Mouse (Mus musculus): ENCODE measurements at regions not wholly inside any gene's neighbourhood (a gene's known extent, or its start where the extent isn't known, plus 50 kb on each side); places are given as distances from the start of the nearest gene placed in this dataset.

DNA sequence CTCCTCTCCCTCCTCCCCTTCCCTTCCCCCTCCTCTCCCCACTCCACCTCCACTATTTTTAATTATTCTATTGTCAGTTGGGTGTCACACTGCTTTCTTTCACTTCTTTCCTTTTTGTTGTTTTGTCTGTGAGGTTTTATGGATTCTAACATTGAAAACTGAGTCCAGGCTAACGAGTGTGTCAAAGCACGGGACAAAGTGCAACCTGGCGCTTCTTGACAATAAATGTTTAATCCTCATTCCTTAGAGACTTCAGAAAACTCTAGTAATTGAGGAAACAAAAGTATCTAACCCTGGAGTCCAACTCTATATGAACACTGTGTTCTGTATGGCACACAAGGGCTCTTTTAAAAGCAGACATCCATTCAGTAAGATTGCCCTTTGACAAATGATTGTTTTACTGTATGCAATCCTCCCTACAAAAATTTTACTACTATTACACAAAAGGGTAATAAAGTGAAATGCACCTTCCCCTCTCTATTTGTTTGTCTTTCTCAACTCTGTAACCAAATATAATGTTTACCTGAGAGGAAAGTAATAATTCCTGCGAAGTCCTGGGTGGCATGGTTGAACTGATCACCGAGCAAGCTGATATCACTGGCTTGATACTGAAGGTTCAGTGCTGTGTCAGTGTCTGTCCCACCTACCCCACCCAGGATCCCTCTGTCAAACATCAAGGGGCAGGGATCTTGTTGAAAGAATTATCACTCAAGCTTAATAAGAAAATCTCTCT is 334.1 kb downstream of the Ppargc1a start:
- H3K4me3 ChIP-seq: no peak overlapping the region
- H3K36me3 ChIP-seq: no peaks in the 10 kb centered on the region
- H3K27me3 ChIP-seq (replicated peaks): no peaks in the 10 kb centered on the region
- no peak overlapping the region for H3K9ac ChIP-seq
- H3K9me3 ChIP-seq (replicated peaks): no peaks in the 10 kb centered on the region
- ATAC-seq (ENCODE audit: insufficient number of reproducible peaks, low FRiP score): no peak
- 71% methylated on average over 5 of the region's 5 CpGs for WGBS
- no peak overlapping the region for H3K4me2 ChIP-seq
- 0 out of 2 replicates have a peak, but pooled peaks cover 4% of the 10 kb centered on the region for H3K4me1 ChIP-seq (replicated peaks)
- H3K27ac ChIP-seq (ENCODE audit: poor library complexity, severe bottlenecking): no peak overlapping the region

DNA sequence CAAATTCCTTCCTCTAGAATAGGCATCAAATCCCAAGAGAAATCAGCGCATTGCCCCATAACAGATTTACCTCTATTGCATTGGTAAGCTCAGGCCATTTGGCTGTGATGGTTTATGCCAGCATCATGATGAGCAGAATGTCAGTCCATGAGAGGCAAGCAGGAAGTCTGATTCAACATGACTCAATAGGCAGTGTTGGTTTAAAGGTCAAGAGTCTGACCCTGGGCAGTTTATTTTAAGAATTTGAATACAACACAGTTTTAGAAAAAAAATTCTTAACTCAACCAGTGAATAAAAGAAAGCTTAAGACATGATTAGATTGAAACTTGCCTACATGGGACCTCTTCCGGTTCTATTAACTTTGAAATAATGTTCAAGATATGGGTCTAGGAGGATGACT is 337.7 kb downstream of the Ppargc1a start:
- no peaks in the 10 kb centered on the region for H3K9me3 ChIP-seq (replicated peaks)
- 0 out of 2 replicates have a peak, but pooled peaks cover 4% of the 10 kb centered on the region for H3K4me1 ChIP-seq (replicated peaks)
- ATAC-seq (ENCODE audit: insufficient number of reproducible peaks, low FRiP score): no peak
- no peak overlapping the region for H3K4me2 ChIP-seq
- H3K9ac ChIP-seq: no peak overlapping the region
- H3K27me3 ChIP-seq (replicated peaks): no peaks in the 10 kb centered on the region
- WGBS: 81% methylated on average over 2 of the region's 2 CpGs
- no peak overlapping the region for H3K27ac ChIP-seq (ENCODE audit: poor library complexity, severe bottlenecking)
- no peaks in the 10 kb centered on the region for H3K36me3 ChIP-seq
- no peak overlapping the region for H3K4me3 ChIP-seq

DNA sequence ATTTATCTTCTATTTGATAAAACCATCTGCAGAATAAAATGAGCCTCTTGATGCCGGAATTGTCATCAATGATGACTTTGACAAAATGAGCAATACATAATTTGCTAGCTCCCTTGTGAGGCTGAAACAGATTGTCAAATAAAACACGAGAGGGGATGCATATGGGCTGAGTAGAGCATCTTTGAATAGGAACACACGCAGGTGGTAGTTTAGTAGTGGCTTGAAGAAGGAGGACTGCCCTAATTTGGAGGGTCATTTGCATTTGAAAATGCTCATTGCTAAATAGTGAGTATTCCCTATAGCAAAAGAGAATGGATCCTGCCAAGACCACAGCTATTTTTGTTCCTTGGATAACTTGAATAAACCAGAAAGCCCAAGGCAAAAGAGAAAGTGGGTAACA is 339.5 kb downstream of the Ppargc1a start:
- no peak for ATAC-seq (ENCODE audit: insufficient number of reproducible peaks, low FRiP score)
- no peaks in the 10 kb centered on the region for H3K36me3 ChIP-seq
- H3K27me3 ChIP-seq (replicated peaks): no peaks in the 10 kb centered on the region
- H3K9me3 ChIP-seq (replicated peaks): no peaks in the 10 kb centered on the region
- no peak overlapping the region for H3K9ac ChIP-seq
- no peak overlapping the region for H3K27ac ChIP-seq (ENCODE audit: poor library complexity, severe bottlenecking)
- 0 out of 2 replicates have a peak, but pooled peaks cover 4% of the 10 kb centered on the region for H3K4me1 ChIP-seq (replicated peaks)
- H3K4me3 ChIP-seq: no peak overlapping the region
- H3K4me2 ChIP-seq: no peak overlapping the region
- 78% methylated on average over 3 of the region's 3 CpGs for WGBS

DNA sequence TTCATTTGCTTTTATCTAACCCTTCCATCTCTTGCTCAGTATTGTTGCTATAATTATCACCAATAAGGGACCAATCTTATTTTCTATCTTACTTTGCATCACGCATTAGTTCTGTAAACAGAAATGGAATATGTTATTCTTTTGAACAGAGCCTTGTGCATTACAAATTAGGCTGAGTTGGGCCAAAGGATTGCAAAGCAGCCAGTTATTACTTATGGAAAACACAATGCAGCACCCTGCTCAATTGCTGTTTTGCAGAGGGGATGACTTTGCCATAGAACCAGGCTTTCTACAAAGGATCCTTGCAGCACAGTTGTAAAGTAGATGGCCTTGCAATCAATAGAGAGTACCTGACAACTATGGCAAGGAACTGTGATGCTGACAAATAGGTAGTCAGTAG is 364.3 kb downstream of the Ppargc1a start:
- 81% methylated on average over 1 of the region's 1 CpGs for WGBS
- Histone ChIP-seq H3K27ac (ENCODE audit: poor library complexity, severe bottlenecking) (no peak overlapping the region), H3K27me3 (replicated peaks) (no peaks in the 10 kb centered on the region), H3K4me3 (no peak overlapping the region), H3K4me1 (replicated peaks) (no peaks in the 10 kb centered on the region), H3K9me3 (replicated peaks) (no peaks in the 10 kb centered on the region), H3K4me2 (no peak overlapping the region), H3K9ac (no peak overlapping the region), H3K36me3 (no peaks in the 10 kb centered on the region)
- no peak for ATAC-seq (ENCODE audit: insufficient number of reproducible peaks, low FRiP score)

DNA sequence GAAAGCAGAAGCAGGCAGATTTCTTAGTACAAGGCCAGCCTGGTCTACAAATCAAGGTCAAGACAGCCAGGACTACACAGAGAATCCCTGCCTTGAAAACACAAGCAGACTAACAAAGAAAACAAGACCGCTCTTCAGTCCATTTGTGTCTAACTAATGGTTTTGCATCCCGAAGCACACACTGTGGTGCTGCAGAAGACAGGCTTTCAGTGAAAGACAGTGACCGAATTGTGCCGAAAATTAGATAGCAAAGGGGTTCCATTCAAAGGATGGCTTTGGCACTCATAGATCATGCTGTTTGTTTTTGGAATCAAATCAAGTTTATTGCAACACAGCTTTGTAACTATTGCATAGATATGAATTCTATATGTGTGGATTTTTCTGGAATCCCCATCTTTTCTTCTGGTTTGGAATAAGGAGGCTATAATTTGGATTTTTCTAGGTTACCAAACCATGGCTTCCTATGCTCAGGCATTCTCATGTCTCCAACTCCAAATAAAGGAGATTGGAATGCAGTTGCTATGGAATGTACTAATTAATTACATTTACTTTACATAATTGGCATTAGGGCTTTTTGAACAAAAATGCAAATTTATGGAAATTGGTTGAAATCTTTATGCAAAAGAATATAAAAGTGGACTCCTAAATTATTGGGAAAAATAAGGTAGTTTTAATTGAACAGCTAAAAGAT is 364.9 kb downstream of the Ppargc1a start:
- no peak for ATAC-seq (ENCODE audit: insufficient number of reproducible peaks, low FRiP score)
- H3K4me3 ChIP-seq: no peak overlapping the region
- no peaks in the 10 kb centered on the region for H3K9me3 ChIP-seq (replicated peaks)
- no peak overlapping the region for H3K27ac ChIP-seq (ENCODE audit: poor library complexity, severe bottlenecking)
- H3K4me1 ChIP-seq (replicated peaks): no peaks in the 10 kb centered on the region
- WGBS: 83% methylated on average over 4 of the region's 4 CpGs
- H3K9ac ChIP-seq: no peak overlapping the region
- H3K4me2 ChIP-seq: no peak overlapping the region
- H3K27me3 ChIP-seq (replicated peaks): no peaks in the 10 kb centered on the region
- no peaks in the 10 kb centered on the region for H3K36me3 ChIP-seq

DNA sequence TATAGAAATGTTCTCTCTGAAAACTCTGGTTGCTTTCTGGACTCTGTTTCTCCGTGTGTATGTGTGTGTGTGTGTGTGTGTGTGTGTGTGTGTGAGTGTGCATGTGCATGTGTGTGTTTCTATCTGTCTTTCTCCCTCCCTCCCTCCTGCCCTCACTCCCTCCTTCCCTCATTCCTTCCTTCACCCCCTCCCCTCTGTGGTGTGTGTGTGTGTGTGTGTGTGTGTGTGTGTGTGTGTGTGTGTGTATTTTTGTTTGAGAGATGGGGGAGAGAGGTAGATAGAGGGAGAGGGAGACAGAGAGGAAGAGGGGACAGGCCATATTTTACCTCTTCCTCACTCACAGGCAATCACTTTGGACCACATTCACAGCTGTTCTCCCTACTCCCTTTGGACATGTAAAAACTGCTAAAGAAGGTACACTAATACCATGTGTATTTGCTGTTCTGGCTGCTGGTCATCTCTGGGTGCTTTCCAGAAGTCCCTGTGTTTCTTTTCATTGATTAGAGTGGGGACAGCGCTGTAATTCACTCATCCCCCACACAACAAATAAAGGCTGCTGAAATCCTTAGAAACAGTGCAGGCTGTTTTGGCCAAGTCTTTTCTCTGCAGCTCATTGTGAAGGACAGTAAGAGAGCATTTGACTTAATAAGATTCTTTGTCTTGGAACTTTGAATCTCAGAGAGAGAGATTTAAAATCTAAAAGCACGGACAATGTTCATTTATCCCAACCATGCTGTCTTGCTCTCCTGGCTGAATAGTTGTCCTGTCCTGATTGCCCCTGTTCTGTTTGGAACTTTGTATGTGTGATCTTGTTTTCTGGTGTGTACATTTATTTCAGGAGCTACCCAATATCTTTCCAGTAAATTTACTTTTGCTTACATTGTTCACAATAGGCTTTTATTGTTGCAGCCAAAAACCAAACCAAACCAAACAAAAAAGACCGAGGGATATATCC is 370.9 kb downstream of the Ppargc1a start:
- no peaks in the 10 kb centered on the region for H3K27me3 ChIP-seq (replicated peaks)
- WGBS: 69% methylated on average over 4 of the region's 4 CpGs
- H3K4me1 ChIP-seq (replicated peaks): no peaks in the 10 kb centered on the region
- H3K4me3 ChIP-seq: no peak overlapping the region
- no peak overlapping the region for H3K9ac ChIP-seq
- no peak overlapping the region for H3K27ac ChIP-seq (ENCODE audit: poor library complexity, severe bottlenecking)
- no peak for ATAC-seq (ENCODE audit: insufficient number of reproducible peaks, low FRiP score)
- no peaks in the 10 kb centered on the region for H3K9me3 ChIP-seq (replicated peaks)
- H3K4me2 ChIP-seq: no peak overlapping the region
- H3K36me3 ChIP-seq: no peaks in the 10 kb centered on the region

DNA sequence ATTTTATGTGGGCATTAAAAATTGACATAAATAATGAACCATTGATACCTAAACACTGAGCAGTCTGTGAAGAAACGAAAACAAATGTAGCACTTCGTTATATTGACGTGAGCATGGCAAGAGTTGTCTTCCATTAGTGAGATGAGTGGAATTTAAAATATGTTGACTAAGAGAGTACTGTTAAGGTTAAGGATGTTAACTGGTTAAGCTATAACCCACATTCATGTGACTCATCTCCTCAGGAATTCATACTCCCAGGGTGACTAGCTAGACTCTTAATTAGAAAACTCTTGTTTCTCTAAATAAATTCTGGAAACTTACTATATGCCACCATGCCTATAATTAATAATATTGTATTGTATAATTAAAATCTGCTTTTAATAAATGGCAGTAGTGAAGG is 376.9 kb downstream of the Ppargc1a start:
- Histone ChIP-seq H3K27ac (ENCODE audit: poor library complexity, severe bottlenecking) (no peak overlapping the region), H3K4me3 (no peak overlapping the region), H3K4me1 (replicated peaks) (no peaks in the 10 kb centered on the region), H3K27me3 (replicated peaks) (no peaks in the 10 kb centered on the region), H3K4me2 (no peak overlapping the region), H3K9me3 (replicated peaks) (no peaks in the 10 kb centered on the region), H3K36me3 (no peaks in the 10 kb centered on the region), H3K9ac (no peak overlapping the region)
- ATAC-seq (ENCODE audit: insufficient number of reproducible peaks, low FRiP score): no peak
- WGBS: 70% methylated on average over 3 of the region's 3 CpGs

DNA sequence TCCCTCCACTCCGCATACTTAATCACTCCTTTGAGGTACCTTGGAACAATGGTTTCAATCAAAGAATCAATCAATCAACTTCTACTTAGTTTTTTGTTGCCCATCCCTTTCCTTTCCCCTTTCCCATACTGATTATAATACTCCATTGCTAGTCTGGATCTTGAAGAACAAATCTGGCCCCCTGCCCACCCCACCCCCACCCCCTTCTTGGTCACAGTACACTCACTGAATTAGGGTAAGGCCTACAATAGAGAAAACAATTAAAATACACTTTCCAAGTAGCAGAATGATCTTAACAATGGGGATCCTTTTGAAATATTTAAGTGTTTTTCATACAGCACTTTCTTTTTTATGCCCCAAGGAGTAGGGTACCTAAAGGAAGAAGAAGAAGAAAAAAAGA is 397.7 kb downstream of the Ppargc1a start:
- no peak overlapping the region for H3K27ac ChIP-seq (ENCODE audit: poor library complexity, severe bottlenecking)
- no peak for ATAC-seq (ENCODE audit: insufficient number of reproducible peaks, low FRiP score)
- H3K9ac ChIP-seq: no peak overlapping the region
- 0 out of 2 replicates have a peak, but pooled peaks cover 4% of the 10 kb centered on the region for H3K4me1 ChIP-seq (replicated peaks)
- 85% methylated on average over 1 of the region's 1 CpGs for WGBS
- H3K9me3 ChIP-seq (replicated peaks): no peaks in the 10 kb centered on the region
- no peak overlapping the region for H3K4me2 ChIP-seq
- H3K27me3 ChIP-seq (replicated peaks): no peaks in the 10 kb centered on the region
- no peak overlapping the region for H3K4me3 ChIP-seq
- H3K36me3 ChIP-seq: no peaks in the 10 kb centered on the region

DNA sequence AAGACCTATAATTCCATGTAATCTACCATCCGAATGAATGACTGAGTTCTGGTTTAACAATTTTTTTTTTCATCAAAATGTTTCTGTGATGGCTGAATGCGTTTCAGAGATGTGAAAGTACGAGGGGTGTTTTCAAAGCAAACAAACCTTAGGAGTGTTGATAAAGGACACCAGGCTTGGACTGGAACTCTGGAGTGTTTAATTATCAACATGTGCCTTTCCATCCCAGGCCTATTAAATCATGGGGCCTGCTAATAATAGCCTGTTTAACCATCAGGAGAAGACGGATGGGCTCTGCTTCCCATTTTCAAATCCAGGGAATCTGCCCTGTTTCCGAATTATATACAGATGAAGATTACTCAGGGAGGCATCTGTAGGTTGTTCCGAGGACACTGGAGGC is 399.3 kb downstream of the Ppargc1a start:
- H3K27ac ChIP-seq (ENCODE audit: poor library complexity, severe bottlenecking): no peak overlapping the region
- H3K36me3 ChIP-seq: no peaks in the 10 kb centered on the region
- no peak overlapping the region for H3K4me2 ChIP-seq
- H3K27me3 ChIP-seq (replicated peaks): no peaks in the 10 kb centered on the region
- H3K9me3 ChIP-seq (replicated peaks): no peaks in the 10 kb centered on the region
- no peak overlapping the region for H3K4me3 ChIP-seq
- ATAC-seq (ENCODE audit: insufficient number of reproducible peaks, low FRiP score): no peak
- H3K4me1 ChIP-seq (replicated peaks): 0 out of 2 replicates have a peak, but pooled peaks cover 4% of the 10 kb centered on the region
- no peak overlapping the region for H3K9ac ChIP-seq
- 45% methylated on average over 6 of the region's 6 CpGs for WGBS

DNA sequence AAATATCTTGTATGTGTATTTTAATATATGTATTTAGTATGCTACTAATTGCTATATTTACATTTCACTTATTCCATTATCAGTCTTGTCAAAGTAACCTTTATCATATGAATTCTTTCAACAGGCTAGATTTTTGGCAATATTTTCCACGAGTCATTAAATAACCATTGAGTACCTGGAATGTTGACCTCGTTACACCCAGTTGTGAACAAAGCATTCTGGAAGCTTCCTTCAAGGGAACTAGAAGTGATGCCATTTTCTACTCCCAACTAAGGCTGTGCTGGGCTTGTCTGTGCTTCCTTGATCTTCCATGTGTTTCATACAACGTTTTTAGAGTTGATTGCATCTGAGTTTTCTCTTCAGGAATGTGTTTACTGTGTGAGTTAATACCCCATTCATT is 410.6 kb downstream of the Ppargc1a start:
- no peaks in the 10 kb centered on the region for H3K9me3 ChIP-seq (replicated peaks)
- H3K27me3 ChIP-seq (replicated peaks): no peaks in the 10 kb centered on the region
- no peaks in the 10 kb centered on the region for H3K36me3 ChIP-seq
- ATAC-seq (ENCODE audit: insufficient number of reproducible peaks, low FRiP score): no peak
- H3K9ac ChIP-seq: no peak overlapping the region
- H3K27ac ChIP-seq (ENCODE audit: poor library complexity, severe bottlenecking): no peak overlapping the region
- H3K4me1 ChIP-seq (replicated peaks): no peaks in the 10 kb centered on the region
- no peak overlapping the region for H3K4me2 ChIP-seq
- H3K4me3 ChIP-seq: no peak overlapping the region
- 54% methylated on average over 3 of the region's 3 CpGs for WGBS

DNA sequence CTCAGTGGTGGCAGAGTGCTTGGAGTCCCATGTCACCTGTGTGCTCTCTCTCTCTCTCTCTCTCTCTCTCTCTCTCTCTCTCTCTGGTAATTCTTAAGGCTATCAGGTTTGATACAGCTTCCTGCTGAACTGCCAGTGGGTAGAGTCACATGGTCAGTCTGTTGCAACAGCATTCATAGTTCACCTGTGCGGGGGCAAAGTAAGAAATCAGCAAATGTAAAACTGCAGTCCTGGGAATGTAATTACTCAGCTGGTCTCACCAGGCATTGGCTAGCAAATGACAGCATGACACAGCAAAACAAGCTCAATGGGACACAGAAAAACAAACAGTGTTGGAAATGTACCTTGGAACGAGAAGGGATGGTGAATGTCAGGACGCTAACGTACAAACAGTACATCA is 422.7 kb downstream of the Ppargc1a start:
- Histone ChIP-seq H3K36me3 (no peaks in the 10 kb centered on the region), H3K4me3 (no peak overlapping the region), H3K9ac (no peak overlapping the region), H3K27me3 (replicated peaks) (no peaks in the 10 kb centered on the region), H3K4me1 (replicated peaks) (no peaks in the 10 kb centered on the region), H3K9me3 (replicated peaks) (no peaks in the 10 kb centered on the region), H3K27ac (ENCODE audit: poor library complexity, severe bottlenecking) (no peak overlapping the region), H3K4me2 (no peak overlapping the region)
- no peak for ATAC-seq (ENCODE audit: insufficient number of reproducible peaks, low FRiP score)
- 73% methylated on average over 4 of the region's 4 CpGs for WGBS
